In the genomic region with DNA sequence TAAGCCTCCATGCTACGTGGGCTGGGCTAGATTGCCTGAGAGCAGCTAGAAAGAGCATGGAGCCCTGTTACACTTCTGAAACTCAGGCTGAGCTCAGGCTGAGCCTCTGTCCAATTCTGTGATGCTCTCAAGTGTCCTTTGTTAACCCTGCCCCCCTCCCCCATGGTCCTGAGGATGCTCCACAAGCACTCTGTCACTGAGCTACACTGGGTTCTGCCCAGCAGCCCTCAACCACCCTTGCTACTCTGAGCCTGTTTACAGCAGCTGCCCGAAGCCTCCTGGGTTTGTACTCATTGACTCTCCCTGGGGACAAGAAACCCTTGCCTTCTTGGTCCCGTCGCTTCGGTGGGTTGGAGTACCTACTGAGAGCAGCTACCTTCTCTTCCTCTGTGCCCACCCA, we compare ENCODE assay signal across 16 mouse cellular contexts.
DNase-seq lines count a peak whose midpoint lies in the region; ATAC-seq and TF ChIP-seq lines count a peak whose summit lies in the region.
"Had no signal": no experiment of that assay in that cellular context is flagged by ENCODE, and none has a peak within 500 bp of the region (broad histone marks: within the 10 kb centered on the region; RNA-seq: fewer than 3 reads in every experiment).

No protein-coding gene starts in this region.

- H3K4me1 ChIP-seq in stomach, embryonic 15.5 days = peaks cover 18% of the 10 kb centered on the region
- peaks cover 7% of the 10 kb centered on the region for H3K4me1 ChIP-seq in stomach, postnatal 0 days (replicated peaks; ENCODE audit: control insufficient read depth, insufficient read depth)
- H3K4me1 ChIP-seq in forebrain, embryonic 15.5 days = peaks cover 37% of the 10 kb centered on the region
- peaks cover 64% of the 10 kb centered on the region for H3K4me1 ChIP-seq in midbrain, embryonic 13.5 days (replicated peaks)

- no peak for DNase-seq in stomach, postnatal 0 days (ENCODE audit: low spot score)
- DNase-seq in retina, postnatal 1 day = peak; percentile 70
- DNase-seq in right cerebral cortex, postnatal 4 days = no peak
- DNase-seq in right cerebral cortex, adult 18-20 months = no peak
- DNase-seq in layer of hippocampus, adult 9-10 months (ENCODE audit: low spot score) = no peak
- DNase-seq: adrenal gland, postnatal 14 days; cerebellum, adult 9-11 months; gastrocnemius, adult 2 months; heart, adult 18-20 months; kidney, postnatal 25 days had no signal

- 0 out of 2 replicates have a peak, but pooled peaks have one; percentile 12 for ATAC-seq in stomach, embryonic 15.5 days (ENCODE audit: insufficient read depth, low FRiP score, low read depth)
- ATAC-seq in stomach, postnatal 0 days (ENCODE audit: low FRiP score, low TSS enrichment) = no peak
- ATAC-seq in forebrain, embryonic 15.5 days (replicated peaks) = 0 out of 2 replicates have a peak, but pooled peaks have one; percentile 33
- peak; percentile 18; the same call in 1 of the 2 replicates for ATAC-seq in midbrain, embryonic 13.5 days
- ATAC-seq: intestine, embryonic 15.5 days; lung, postnatal 0 days had no signal

- no peak for TF ChIP-seq EP300 in stomach, postnatal 0 days (optimal IDR thresholded peaks at IDR 0.05)

- no peaks in the 10 kb centered on the region for H3K27me3 ChIP-seq in stomach, embryonic 15.5 days (replicated peaks)
- H3K27me3 ChIP-seq in stomach, postnatal 0 days (ENCODE audit: control insufficient read depth, insufficient read depth, low read length) = no peaks in the 10 kb centered on the region
- no peaks in the 10 kb centered on the region for H3K27me3 ChIP-seq in forebrain, embryonic 15.5 days
- H3K27me3 ChIP-seq in midbrain, embryonic 13.5 days = no peaks in the 10 kb centered on the region
- H3K27me3 ChIP-seq: intestine, embryonic 15.5 days had no signal

- no peak overlapping the region for H3K9ac ChIP-seq in stomach, embryonic 15.5 days
- H3K9ac ChIP-seq in stomach, postnatal 0 days (ENCODE audit: low read length) = no peak overlapping the region
- no peak overlapping the region for H3K9ac ChIP-seq in forebrain, embryonic 15.5 days (replicated peaks)
- 0 out of 2 replicates have a peak overlapping the region, but pooled peaks have one; percentile 14 for H3K9ac ChIP-seq in midbrain, embryonic 13.5 days (replicated peaks)
- H3K9ac ChIP-seq: intestine, embryonic 15.5 days; liver, embryonic 14.5 days had no signal

- 89% methylated on average over 5 of the region's 5 CpGs for WGBS in stomach, embryonic 15.5 days
- WGBS in stomach, postnatal 0 days = 86% methylated on average over 5 of the region's 5 CpGs
- 40% methylated on average over 5 of the region's 5 CpGs for WGBS in forebrain, embryonic 15.5 days
- WGBS in midbrain, embryonic 13.5 days = 53% methylated on average over 5 of the region's 5 CpGs

- no peak overlapping the region for H3K27ac ChIP-seq in stomach, embryonic 15.5 days
- H3K27ac ChIP-seq in stomach, postnatal 0 days (replicated peaks) = no peak overlapping the region
- peak overlapping the region; percentile 61 for H3K27ac ChIP-seq in forebrain, embryonic 15.5 days (replicated peaks)
- H3K27ac ChIP-seq in midbrain, embryonic 13.5 days = peak overlapping the region; percentile 82
- H3K27ac ChIP-seq: gastrocnemius, adult 2 months; intestine, embryonic 15.5 days; liver, embryonic 14.5 days had no signal

- no peak overlapping the region for H3K4me2 ChIP-seq in stomach, embryonic 15.5 days
- H3K4me2 ChIP-seq in stomach, postnatal 0 days (replicated peaks; ENCODE audit: low read depth) = no peak overlapping the region
- no peak overlapping the region for H3K4me2 ChIP-seq in forebrain, embryonic 15.5 days (replicated peaks)
- H3K4me2 ChIP-seq in midbrain, embryonic 13.5 days (replicated peaks) = no peak overlapping the region
- H3K4me2 ChIP-seq: intestine, embryonic 15.5 days had no signal

- no peak overlapping the region for H3K4me3 ChIP-seq in stomach, embryonic 15.5 days (replicated peaks)
- no peak overlapping the region for H3K4me3 ChIP-seq in stomach, postnatal 0 days (ENCODE audit: low read depth, low read length)
- H3K4me3 ChIP-seq in forebrain, embryonic 15.5 days = no peak overlapping the region
- no peak overlapping the region for H3K4me3 ChIP-seq in midbrain, embryonic 13.5 days (replicated peaks)
- H3K4me3 ChIP-seq: gastrocnemius, adult 2 months; intestine, embryonic 15.5 days had no signal

- H3K9me3 ChIP-seq in stomach, embryonic 15.5 days = no peaks in the 10 kb centered on the region
- H3K9me3 ChIP-seq in stomach, postnatal 0 days (ENCODE audit: control insufficient read depth, low read length) = no peaks in the 10 kb centered on the region
- H3K9me3 ChIP-seq in forebrain, embryonic 15.5 days = no peaks in the 10 kb centered on the region
- H3K9me3 ChIP-seq in midbrain, embryonic 13.5 days = peaks cover 5% of the 10 kb centered on the region; the same call in 1 of the 2 replicates
- H3K9me3 ChIP-seq: intestine, embryonic 15.5 days had no signal

- H3K36me3 ChIP-seq in stomach, embryonic 15.5 days = peaks cover 3% of the 10 kb centered on the region; the same call in 1 of the 2 replicates
- no peaks in the 10 kb centered on the region for H3K36me3 ChIP-seq in stomach, postnatal 0 days (ENCODE audit: control insufficient read depth, insufficient read depth, low read length)
- H3K36me3 ChIP-seq in forebrain, embryonic 15.5 days = peaks cover 17% of the 10 kb centered on the region
- H3K36me3 ChIP-seq in midbrain, embryonic 13.5 days = peaks cover 46% of the 10 kb centered on the region

- TF ChIP-seq CTCF in stomach, postnatal 0 days (IDR thresholded peaks at IDR 0.05; ENCODE audit: low read depth) = no peak

Comparison
In these comparisons a context has a peak if more than half of its experiments do, and no peak if none do; other contexts are left out.
1. H3K27ac ChIP-seq: peak in forebrain, embryonic 15.5 days (single experiment) and midbrain, embryonic 13.5 days (single experiment); none in stomach, embryonic 15.5 days (single experiment) and stomach, postnatal 0 days (single experiment).